Mouse (Mus musculus) embryonic stem cell, embryonic (primary cell): ENCODE data around the gene Naa10.

Experiments used
- CTCF ChIA-PET, 4 experiments: fragments of 300-600 bp in 2 of 4; fragments of 350-600 bp in 2 of 4; sonication (Branson Sonifier 250); formaldehyde crosslinking; loops; one replicate each; lab custom pipeline; 2022; ENCODE audit warnings: inconsistent platforms in 2 of 4; lab: Charles Lee
- POLR2A ChIA-PET, 4 experiments: fragments of 300-600 bp in 2 of 4; fragments of 350-600 bp in 2 of 4; sonication (Branson Sonifier 250); formaldehyde crosslinking; loops; one replicate each; lab custom pipeline; 2022; ENCODE audit warnings: antibody characterized with exemption in 4 of 4, inconsistent platforms in 1 of 4; lab: Charles Lee

Gene Naa10

GRCm38 (mm10) chrX:73881463-73881862 lies 40.3 kb downstream of the Naa10 start:
- POLR2A ChIA-PET = interaction anchor here in 2 of 4 experiments (0.6 to 0.9 kb wide), 4 partner anchors 10 to 350 kb away, joined by 3 to 4 read pairs (median 3); no protein-coding TSS in a partner anchor
- CTCF ChIA-PET = interaction anchor here in 1 of 4 experiments (1.4 kb wide), 1 partner anchor 13 kb away, joined by 3 read pairs; no protein-coding TSS in a partner anchor

DNA sequence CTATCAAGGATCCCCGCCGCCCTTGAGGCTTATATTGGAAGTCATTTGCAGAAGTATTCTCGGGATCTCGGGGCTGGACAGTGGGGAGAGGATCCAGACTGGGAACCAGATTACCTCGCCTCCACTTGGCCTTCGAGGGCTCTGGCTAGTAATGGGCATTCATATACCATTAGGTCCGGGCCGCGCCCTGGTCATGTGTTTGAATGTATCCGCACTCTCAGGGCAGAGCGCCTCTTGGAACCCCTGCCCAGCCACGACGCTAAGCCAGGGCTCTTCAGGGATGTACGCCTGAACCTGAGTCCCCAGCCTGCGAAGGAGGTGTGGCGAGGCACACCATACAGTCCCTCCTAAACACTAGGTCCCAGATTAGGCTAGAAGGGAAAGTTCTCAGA lies 40.7 kb downstream of the Naa10 start:
- ChIA-PET POLR2A (interaction anchor here in 2 of 4 experiments (0.6 to 1.2 kb wide), 3 partner anchors 11 to 349 kb away, joined by 3 to 5 read pairs (median 3); no protein-coding TSS in a partner anchor), CTCF (interaction anchor here in 1 of 4 experiments (1.1 to 1.4 kb wide), 2 partner anchors 14 to 82 kb away, joined by 3 read pairs; no protein-coding TSS in a partner anchor)

DNA sequence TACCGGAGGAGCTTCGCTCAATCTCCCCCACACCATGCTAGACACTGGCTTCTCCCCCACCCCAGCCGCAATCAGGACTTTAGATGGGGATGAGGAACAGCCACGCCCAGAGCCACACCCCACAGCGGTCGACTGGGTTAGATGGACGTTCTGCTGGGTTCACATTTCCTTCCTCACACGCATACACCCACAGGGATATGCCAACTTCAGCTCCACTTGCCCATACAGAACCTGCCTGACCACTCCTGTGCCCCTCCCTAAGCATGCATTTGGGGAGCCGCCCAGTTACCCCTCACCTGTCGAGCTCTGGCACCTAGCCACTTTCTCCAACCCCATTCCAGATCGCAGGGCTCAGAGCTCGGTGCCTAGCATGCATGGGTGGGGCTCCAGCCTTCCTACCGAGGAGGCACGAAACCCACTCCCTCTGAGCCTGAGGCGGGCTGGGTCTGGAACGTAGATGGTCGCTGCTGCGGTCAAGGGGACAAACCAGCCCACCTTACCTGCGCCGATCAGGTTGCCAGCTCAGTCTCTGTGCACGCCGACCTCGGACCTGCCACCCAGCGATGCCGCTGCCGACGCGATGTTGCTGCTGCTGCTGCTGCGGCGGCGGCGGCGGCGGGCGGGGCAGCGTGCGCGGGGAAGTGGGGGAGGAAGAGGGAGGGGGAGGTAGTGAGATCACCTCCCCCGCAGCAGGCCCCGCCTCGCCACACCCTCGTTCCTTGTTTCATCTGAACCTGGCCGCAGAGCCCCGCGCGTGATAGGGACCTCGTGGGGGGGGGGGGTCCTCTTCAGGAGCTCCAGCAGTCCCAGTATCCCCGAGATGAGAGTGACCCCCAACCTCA lies 41.3 kb downstream of the Naa10 start:
- POLR2A ChIA-PET = interaction anchor here in 1 of 4 experiments (0.6 to 1.2 kb wide), 5 partner anchors 12 to 368 kb away, joined by 3 to 5 read pairs (median 3); partner anchors contain the start of gene Srpk3
- CTCF ChIA-PET = interaction anchor here in 1 of 4 experiments (1.1 to 1.4 kb wide), 2 partner anchors 14 to 82 kb away, joined by 3 read pairs; no protein-coding TSS in a partner anchor

DNA sequence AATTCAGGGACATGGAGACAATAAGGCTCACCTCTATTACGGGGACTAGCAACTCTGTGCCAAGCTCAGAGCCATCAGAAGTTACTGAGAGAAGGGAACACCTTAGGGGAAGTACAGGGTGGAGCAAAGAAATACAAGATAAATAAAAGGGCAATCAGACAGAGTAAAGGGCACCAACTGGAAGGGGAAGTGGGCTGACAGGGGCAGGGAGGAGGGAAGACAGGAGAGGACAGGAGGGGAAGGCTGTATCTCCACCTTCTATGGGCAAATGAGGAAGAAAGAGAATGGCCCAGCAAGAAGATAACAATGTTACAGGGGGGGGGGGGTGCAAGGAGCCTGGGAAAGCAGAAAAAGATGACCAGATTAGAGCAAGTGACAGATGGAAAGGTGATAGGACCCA lies 44.7 kb downstream of the Naa10 start:
- ChIA-PET CTCF (no interaction called here), POLR2A (interaction anchor here in 1 of 4 experiments (0.6 kb wide), 1 partner anchor 39 kb away, joined by 4 read pairs; no protein-coding TSS in a partner anchor)

DNA sequence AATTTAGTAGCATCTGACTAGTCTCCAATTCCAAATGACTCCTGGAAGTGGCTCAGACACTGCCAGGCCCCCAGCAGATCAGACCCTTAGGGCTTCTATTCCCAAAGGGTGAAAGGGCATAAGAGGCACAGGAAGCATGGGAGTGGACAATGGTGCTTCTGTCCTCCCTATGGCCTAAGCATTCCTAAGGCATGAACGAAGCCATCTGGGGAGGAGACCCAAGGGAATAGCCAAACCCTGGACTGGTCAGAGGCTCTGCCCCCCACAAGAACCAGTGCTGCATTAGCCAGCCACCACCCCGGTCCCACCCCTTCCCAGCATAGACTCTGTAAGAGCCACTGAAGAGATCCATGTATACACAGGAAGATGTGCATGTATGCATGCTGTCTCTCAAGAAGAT lies 45.9 kb downstream of the Naa10 start:
- POLR2A ChIA-PET = no interaction called here
- CTCF ChIA-PET = no interaction called here

DNA sequence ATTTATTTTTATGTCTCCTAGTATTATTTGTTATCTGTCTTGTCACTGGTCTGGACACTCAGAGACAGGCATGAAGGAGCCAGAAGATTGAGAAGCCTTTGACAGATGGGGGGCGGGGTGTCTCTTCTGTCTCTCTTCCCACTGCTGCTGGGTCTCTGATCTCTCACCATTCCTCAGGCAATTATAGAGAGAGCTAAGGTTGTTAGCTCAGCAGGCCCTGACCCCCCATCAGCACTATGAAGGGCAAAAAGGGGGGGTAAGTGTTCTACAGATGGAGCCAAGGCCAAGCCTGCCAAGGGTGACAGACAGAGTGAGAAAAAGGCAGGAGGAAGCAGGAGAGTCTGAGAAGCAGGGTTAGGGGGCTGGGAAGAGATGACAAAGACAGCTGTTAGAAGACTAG lies 49.8 kb downstream of the Naa10 start:
- ChIA-PET CTCF (no interaction called here), POLR2A (interaction anchor here in 2 of 4 experiments (0.6 to 1.1 kb wide), 3 partner anchors 38 to 357 kb away, joined by 3 to 4 read pairs (median 3); partner anchors contain the start of genes Idh3g (in 1 of the 2) and Ssr4 (in 1 of the 2))

GRCm38 (mm10) chrX:73871474-73871873 lies 50.3 kb downstream of the Naa10 start:
- ChIA-PET CTCF (no interaction called here), POLR2A (interaction anchor here in 1 of 4 experiments (0.6 to 1.1 kb wide), 2 partner anchors 85 to 124 kb away, joined by 3 read pairs; partner anchors contain the start of genes Idh3g and Ssr4)

DNA sequence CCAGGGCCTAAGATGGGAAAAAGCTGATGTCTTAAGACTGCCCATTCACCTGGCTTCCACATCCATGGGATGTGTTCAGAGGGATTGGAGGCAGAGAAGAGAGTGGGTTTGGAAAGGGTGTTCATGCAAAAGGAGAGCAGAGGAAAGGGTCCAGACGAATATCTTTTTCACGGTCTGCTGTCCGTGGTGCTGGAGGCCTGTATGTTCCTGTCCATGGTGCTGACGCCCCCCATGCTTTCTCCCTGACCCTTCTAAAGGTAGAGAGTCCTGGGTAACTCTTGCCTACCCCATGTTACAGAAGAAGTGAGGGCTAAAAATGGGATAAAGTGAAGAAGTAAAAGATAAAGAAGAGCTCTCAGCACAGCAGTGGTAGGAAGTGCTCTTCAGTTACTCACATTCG lies 52.4 kb downstream of the Naa10 start:
- ChIA-PET POLR2A (no interaction called here), CTCF (no interaction called here)

- POLR2A ChIA-PET = no interaction called here
- CTCF ChIA-PET = no interaction called here
Measured at GRCm38 (mm10) chrX:73867852-73868251, 53.9 kb downstream of the Naa10 start.

GRCm38 (mm10) chrX:73867256-73867655 lies 54.5 kb downstream of the Naa10 start:
- ChIA-PET POLR2A (no interaction called here), CTCF (no interaction called here)
